Mouse (Mus musculus) myocyte (in vitro differentiated cells): ENCODE measurements at regions not wholly inside any gene's neighbourhood (a gene's known extent, or its start where the extent isn't known, plus 50 kb on each side); places are given as distances from the start of the nearest gene placed in this dataset.

Source experiments
- H3K27me3 ChIP-seq: one replicate; pipeline ENCODE4 v1.6.1; 2011; ENCODE audit not compliant: control insufficient read depth, insufficient read depth, insufficient read length
- H3K36me3 ChIP-seq: one replicate; pipeline ENCODE4 v1.6.1; 2011; ENCODE audit not compliant: control insufficient read depth, insufficient read depth
- H3K4me2 ChIP-seq: one replicate; pipeline ENCODE4 v1.6.1; 2011; ENCODE audit warnings: low read depth, control low read depth
- H3K4me3 ChIP-seq: one replicate; pipeline ENCODE4 v1.5.1; 2011; ENCODE audit warnings: mild to moderate bottlenecking, control low read depth, moderate library complexity
- H3K79me2 ChIP-seq: one replicate; pipeline ENCODE4 v1.6.1; 2011; ENCODE audit not compliant: control insufficient read depth, insufficient read depth
- H3ac ChIP-seq: one replicate; pipeline ENCODE4 v1.6.1; 2011; ENCODE audit not compliant: control insufficient read depth, insufficient read length
- CEBPB ChIP-seq: IDR thresholded peaks from 2 replicates; pipeline ENCODE4 v1.6.1; 2011; ENCODE audit warnings: mild to moderate bottlenecking, moderate library complexity; ENCODE audit not compliant: poor library complexity, insufficient read depth, severe bottlenecking
- E2F4 ChIP-seq: IDR thresholded peaks from one replicate; pipeline ENCODE4 v1.6.1; 2011; ENCODE audit warnings: mild to moderate bottlenecking, control low read depth, moderate library complexity; ENCODE audit not compliant: insufficient read depth
- MAX ChIP-seq: IDR thresholded peaks from one replicate; pipeline ENCODE4 v1.6.1; 2011; ENCODE audit warnings: low read depth, mild to moderate bottlenecking, control low read depth
- MYOD1 ChIP-seq, 3 experiments: IDR thresholded peaks; one replicate each; pipeline ENCODE4 v1.6.1; 2011; ENCODE audit warnings: control low read depth in 2 of 3, low read depth in 2 of 3, mild to moderate bottlenecking in 2 of 3, moderate library complexity in 1 of 3; ENCODE audit not compliant: insufficient read length in 2 of 3, control insufficient read depth in 1 of 3
- MYOG ChIP-seq, 3 experiments: IDR thresholded peaks; one replicate each; pipeline ENCODE4 v1.6.1; 2011; ENCODE audit warnings: control low read depth in 2 of 3, low read depth in 2 of 3, mild to moderate bottlenecking in 2 of 3; ENCODE audit not compliant: insufficient read length in 2 of 3, control insufficient read depth in 1 of 3, insufficient read depth in 1 of 3
- POLR2A ChIP-seq: IDR thresholded peaks from one replicate; pipeline ENCODE4 v1.6.1; 2011; ENCODE audit warnings: low read depth, mild to moderate bottlenecking, control low read depth, moderate library complexity; ENCODE audit not compliant: insufficient read length
- POLR2AphosphoS2 ChIP-seq: IDR thresholded peaks from one replicate; pipeline ENCODE4 v1.6.1; 2011; ENCODE audit warnings: low read depth, control low read depth; ENCODE audit not compliant: insufficient read length
- REST ChIP-seq: IDR thresholded peaks from one replicate; pipeline ENCODE4 v1.6.1; 2011; ENCODE audit warnings: mild to moderate bottlenecking, control low read depth, moderate library complexity; ENCODE audit not compliant: insufficient read depth, insufficient read length
- SRF ChIP-seq: IDR thresholded peaks from one replicate; pipeline ENCODE4 v1.6.1; 2011; ENCODE audit warnings: low read depth; ENCODE audit not compliant: control insufficient read depth, insufficient read length
- TCF12 ChIP-seq: IDR thresholded peaks from one replicate; pipeline ENCODE4 v1.6.1; 2011; ENCODE audit warnings: mild to moderate bottlenecking, control low read depth; ENCODE audit not compliant: poor library complexity, insufficient read depth, severe bottlenecking
- TCF3 ChIP-seq: IDR thresholded peaks from one replicate; pipeline ENCODE4 v1.6.1; 2011; ENCODE audit warnings: low read depth, control low read depth; ENCODE audit not compliant: insufficient read length
- USF1 ChIP-seq: IDR thresholded peaks from one replicate; pipeline ENCODE4 v1.6.1; 2011; ENCODE audit warnings: low read depth, mild to moderate bottlenecking, control low read depth, moderate library complexity

DNA sequence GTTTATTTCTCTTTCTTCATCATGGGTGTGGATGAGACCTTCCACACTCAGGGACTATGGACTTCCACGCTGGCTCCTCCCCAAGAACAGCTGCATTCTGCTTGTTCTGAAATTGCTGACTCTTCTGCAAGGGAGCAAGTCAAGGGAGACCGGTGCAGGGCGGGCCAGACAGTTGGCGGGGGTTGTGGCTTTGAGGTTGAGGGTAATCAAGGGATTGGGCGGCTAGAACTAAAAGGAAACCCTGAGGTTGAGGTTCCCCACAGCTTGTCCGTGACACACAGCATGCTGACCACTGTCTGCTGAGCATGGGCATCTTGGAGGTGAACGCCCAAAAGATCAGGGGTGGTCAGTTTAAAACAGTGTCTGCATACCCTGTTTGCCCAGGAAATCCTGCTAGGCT lies 83.1 kb upstream of the Syt13 start:
- no peak overlapping the region for H3ac ChIP-seq
- no peaks in the 10 kb centered on the region for H3K79me2 ChIP-seq
- H3K27me3 ChIP-seq: peaks cover 32% of the 10 kb centered on the region
- H3K4me3 ChIP-seq: no peak overlapping the region
- H3K36me3 ChIP-seq: no peaks in the 10 kb centered on the region
- peak in 1 of 3 experiments; percentile 6 for TF ChIP-seq MYOD1 (IDR thresholded peaks at IDR 0.05; ENCODE audit: control insufficient read depth in 1 of 3, insufficient read length in 2 of 3, low read depth in 2 of 3)
- no peak for TF ChIP-seq TCF12
- no peak for TF ChIP-seq MAX
- TF ChIP-seq POLR2AphosphoS2: no peak
- TF ChIP-seq REST: no peak
- no peak for TF ChIP-seq CEBPB
- no peak for TF ChIP-seq POLR2A
- H3K4me2 ChIP-seq: no peak overlapping the region

DNA sequence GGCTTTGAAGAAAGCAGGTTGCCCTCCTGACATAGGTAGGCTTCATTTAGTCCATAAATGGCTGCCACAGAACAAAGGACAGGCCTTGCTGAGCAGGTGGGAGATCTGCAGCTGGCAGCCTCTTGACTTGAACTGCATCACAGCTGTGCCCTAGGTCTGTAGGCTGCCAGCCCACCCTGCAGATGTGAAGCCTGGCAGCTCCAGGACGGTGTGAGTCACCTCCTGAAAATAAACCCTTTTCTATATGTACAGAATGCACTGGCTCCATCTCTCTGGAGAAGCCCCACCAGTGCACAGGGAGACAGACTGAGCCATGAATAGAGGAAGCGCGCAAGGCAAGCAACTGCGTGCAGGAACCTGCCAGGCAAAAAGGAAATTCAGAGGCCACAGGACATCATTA lies 78.7 kb upstream of the Syt13 start:
- H3K36me3 ChIP-seq: no peaks in the 10 kb centered on the region
- H3K4me3 ChIP-seq: no peak overlapping the region
- H3K4me2 ChIP-seq: no peak overlapping the region
- no peak for TF ChIP-seq USF1
- no peak for TF ChIP-seq TCF3
- peak in 1 of 3 experiments; percentile 18 for TF ChIP-seq MYOD1 (IDR thresholded peaks at IDR 0.05; ENCODE audit: control insufficient read depth in 1 of 3, insufficient read length in 2 of 3, low read depth in 2 of 3)
- no peaks in the 10 kb centered on the region for H3K79me2 ChIP-seq
- H3K27me3 ChIP-seq: peaks cover 25% of the 10 kb centered on the region
- no peak overlapping the region for H3ac ChIP-seq

DNA sequence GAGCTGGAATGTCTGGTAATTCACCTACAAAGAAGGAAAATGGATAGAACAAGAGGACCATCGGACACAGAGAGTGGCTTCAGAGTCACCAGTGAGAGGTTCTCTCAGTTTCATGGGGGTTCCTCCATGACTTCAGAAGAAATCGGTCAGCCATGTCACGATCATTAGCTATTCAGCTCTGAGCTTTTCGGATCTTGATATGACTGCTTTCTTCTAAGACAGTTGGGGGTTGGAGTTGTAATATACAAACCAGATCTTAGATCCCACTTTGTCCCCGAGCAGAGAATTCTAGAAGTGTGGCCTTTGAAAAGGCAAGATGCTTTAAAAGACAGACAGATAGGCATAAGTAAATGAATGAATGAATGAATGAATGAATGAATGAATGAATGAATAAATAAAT lies 76.9 kb upstream of the Syt13 start:
- H3K4me3 ChIP-seq: no peak overlapping the region
- peaks cover 28% of the 10 kb centered on the region for H3K27me3 ChIP-seq
- H3K79me2 ChIP-seq: no peaks in the 10 kb centered on the region
- H3ac ChIP-seq: no peak overlapping the region
- TF ChIP-seq MYOG (IDR thresholded peaks at IDR 0.05; ENCODE audit: control insufficient read depth in 1 of 3, insufficient read depth in 1 of 3, insufficient read length in 2 of 3, low read depth in 2 of 3) (no peak), POLR2A (no peak), POLR2AphosphoS2 (no peak), USF1 (no peak), CEBPB (no peak), TCF3 (no peak), MYOD1 (IDR thresholded peaks at IDR 0.05; ENCODE audit: control insufficient read depth in 1 of 3, insufficient read length in 2 of 3, low read depth in 2 of 3) (no peak), MAX (no peak), SRF (no peak), TCF12 (no peak), REST (no peak), E2F4 (no peak)
- H3K36me3 ChIP-seq: no peaks in the 10 kb centered on the region
- H3K4me2 ChIP-seq: no peak overlapping the region

DNA sequence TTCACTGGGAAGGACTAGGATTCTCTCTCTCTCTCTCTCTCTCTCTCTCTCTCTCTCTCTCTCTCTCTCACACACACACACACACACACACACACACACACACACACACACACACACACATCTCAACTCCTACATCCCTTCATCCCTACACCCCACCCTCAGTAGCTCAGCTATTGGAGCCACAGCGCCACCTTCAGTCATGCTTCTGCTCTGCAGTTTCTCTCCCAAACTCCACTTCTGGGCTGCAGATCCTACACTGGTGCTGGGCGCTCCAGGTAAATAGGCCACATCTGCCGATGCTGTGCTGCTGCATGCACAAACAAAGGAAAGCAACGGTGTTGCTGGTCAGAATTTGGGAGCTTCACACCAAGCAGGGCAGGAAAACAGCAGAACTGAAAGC lies 74.9 kb upstream of the Syt13 start:
- Histone ChIP-seq H3ac (no peak overlapping the region), H3K27me3 (peaks cover 29% of the 10 kb centered on the region), H3K36me3 (no peaks in the 10 kb centered on the region), H3K79me2 (no peaks in the 10 kb centered on the region), H3K4me3 (no peak overlapping the region), H3K4me2 (no peak overlapping the region)
- TF ChIP-seq USF1 (no peak), TCF12 (no peak), MYOG (IDR thresholded peaks at IDR 0.05; ENCODE audit: control insufficient read depth in 1 of 3, insufficient read depth in 1 of 3, insufficient read length in 2 of 3, low read depth in 2 of 3) (no peak), SRF (no peak), POLR2A (no peak), CEBPB (no peak), MYOD1 (IDR thresholded peaks at IDR 0.05; ENCODE audit: control insufficient read depth in 1 of 3, insufficient read length in 2 of 3, low read depth in 2 of 3) (no peak), TCF3 (no peak), MAX (no peak), POLR2AphosphoS2 (no peak), REST (no peak), E2F4 (no peak)

DNA sequence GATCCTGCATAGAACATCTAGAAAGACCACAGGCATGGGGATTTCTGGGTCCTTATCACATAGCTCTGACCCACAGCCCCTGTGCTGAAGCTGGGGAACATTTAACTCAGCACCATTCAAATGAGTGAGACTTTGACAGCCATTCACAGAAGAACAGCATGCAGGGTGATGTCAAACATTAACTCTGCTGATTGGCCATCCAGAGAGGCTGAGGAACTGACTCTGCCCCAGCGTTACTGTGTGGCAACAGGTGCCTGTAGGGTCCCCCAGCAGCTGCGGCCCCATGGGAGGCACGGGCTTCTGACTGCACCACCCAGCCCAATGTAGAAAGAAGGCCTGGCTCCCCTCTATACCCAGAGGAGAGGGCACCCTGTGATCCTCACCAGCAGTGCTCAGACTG lies 73.3 kb upstream of the Syt13 start:
- Histone ChIP-seq H3K27me3 (peaks cover 33% of the 10 kb centered on the region), H3ac (no peak overlapping the region), H3K36me3 (no peaks in the 10 kb centered on the region), H3K4me2 (no peak overlapping the region), H3K4me3 (no peak overlapping the region), H3K79me2 (no peaks in the 10 kb centered on the region)
- no peak for TF ChIP-seq TCF12
- TF ChIP-seq REST: no peak
- no peak for TF ChIP-seq MYOD1 (IDR thresholded peaks at IDR 0.05; ENCODE audit: control insufficient read depth in 1 of 3, insufficient read length in 2 of 3, low read depth in 2 of 3)
- TF ChIP-seq CEBPB: no peak
- TF ChIP-seq E2F4: no peak
- no peak for TF ChIP-seq POLR2AphosphoS2
- no peak for TF ChIP-seq MYOG (IDR thresholded peaks at IDR 0.05; ENCODE audit: control insufficient read depth in 1 of 3, insufficient read depth in 1 of 3, insufficient read length in 2 of 3, low read depth in 2 of 3)
- no peak for TF ChIP-seq MAX
- TF ChIP-seq SRF: no peak
- no peak for TF ChIP-seq USF1
- no peak for TF ChIP-seq POLR2A
- TF ChIP-seq TCF3: no peak
